Mouse (Mus musculus) bone marrow macrophage, adult 2 months (primary cell): ENCODE measurements around the gene Prr12.

Experiments
- CTCF ChIP-seq: IDR thresholded peaks from 2 replicates; pipeline ENCODE4 v1.5.1; 2012; ENCODE audit warnings: low read depth, mild to moderate bottlenecking, low read length, moderate library complexity
- POLR2A ChIP-seq: IDR thresholded peaks from 2 replicates; pipeline ENCODE4 v1.6.1; 2012; ENCODE audit warnings: mild to moderate bottlenecking, low read depth, low read length, borderline replicate concordance

DNA sequence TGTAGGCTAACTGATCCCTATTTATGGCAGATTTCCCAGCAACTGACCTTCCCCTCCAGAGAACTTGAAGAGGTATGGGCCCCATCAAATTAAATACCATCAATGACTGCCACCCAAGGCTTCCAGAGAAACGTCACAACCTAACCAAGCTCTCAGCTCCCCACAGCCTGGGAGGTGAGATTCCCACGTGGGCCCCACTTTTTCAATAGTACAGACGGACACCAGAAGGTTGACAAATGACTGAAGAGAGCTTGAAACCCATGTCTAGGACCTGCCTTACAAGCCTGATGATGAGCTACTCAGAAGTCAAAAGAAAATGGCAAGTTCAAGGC, 67.9 kb downstream of the Prr12 start:
- no peak for TF ChIP-seq CTCF
- no peak for TF ChIP-seq POLR2A
